Mouse (Mus musculus) limb, embryonic 10.5 days (tissue): ENCODE measurements around the gene Efna1. TPM values are rescaled to one million over a fixed set of nuclear protein-coding genes. Genes with fewer than 3 reads are reported as not detected.

Source experiments
- DNase-seq: peaks from one replicate; pipeline ENCODE4 v3.0.0-alpha.2; 2017; ENCODE audit warnings: low spot score
- H3K27ac ChIP-seq: fragments of 300-500 bp; sonication (generic); 2 replicates; pipeline ENCODE4 v1.5.1; 2016; ENCODE audit warnings: mild to moderate bottlenecking
- H3K27me3 ChIP-seq: fragments of 300-500 bp; sonication (generic); 2 replicates; pipeline ENCODE4 v1.6.1; 2016; ENCODE audit warnings: low read depth, mild to moderate bottlenecking; ENCODE audit not compliant: poor library complexity, severe bottlenecking
- H3K36me3 ChIP-seq: fragments of 300-500 bp; sonication (generic); 2 replicates; pipeline ENCODE4 v1.6.1; 2016; ENCODE audit warnings: mild to moderate bottlenecking, moderate library complexity
- H3K4me1 ChIP-seq: fragments of 300-500 bp; sonication (generic); 2 replicates; pipeline ENCODE4 v1.6.1; 2016
- H3K4me3 ChIP-seq: fragments of 300-500 bp; sonication (generic); 2 replicates; pipeline ENCODE4 v1.5.1; 2016; ENCODE audit warnings: mild to moderate bottlenecking, moderate library complexity
- H3K9me3 ChIP-seq: fragments of 300-500 bp; sonication (generic); replicated peaks from 2 replicates; pipeline ENCODE4 v1.6.1; 2016; ENCODE audit warnings: mild to moderate bottlenecking
- WGBS: fragments of 180-500 bp; shearing (Covaris S2); methylation state at CpG from one replicate; pipeline ENCODE4 v1.1.7; 2016; 5-methylcytosine and 5-hydroxymethylcytosine counted together
- polyA plus RNA-seq: library from polyadenylated mRNA; unstranded; fragments of >200 nt; fragmentation: Nextera tagmentation; extraction: Ambion mirVana; gene quantifications from 2 replicates; pipeline ENCODE4 v1.2.1, GENCODE M21; 2016

Efna1 gene
- polyA plus RNA-seq, 1 experiment from 2014 or later = 36.8 TPM

DNA sequence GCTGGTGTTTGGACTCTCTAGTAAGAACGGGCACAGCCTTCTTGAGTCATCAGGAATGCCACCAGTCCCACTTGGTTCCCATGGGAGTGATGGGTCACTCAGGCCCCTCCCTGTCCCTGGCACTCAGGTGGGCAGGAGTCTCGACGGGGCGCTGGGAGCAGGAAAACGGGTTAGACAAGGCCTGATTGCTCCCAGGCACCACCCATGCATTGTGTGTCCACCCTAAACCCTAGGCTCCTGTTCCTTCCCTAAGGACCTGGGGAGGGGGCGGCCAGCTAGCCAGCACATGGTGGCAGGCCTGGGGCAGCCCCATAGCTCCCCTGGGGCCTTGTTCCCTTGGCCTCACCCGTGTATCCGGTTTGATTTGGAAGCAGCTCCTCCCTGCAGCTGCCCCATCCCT is 37.4 kb upstream of the Efna1 start:
- no peaks in the 10 kb centered on the region for H3K9me3 ChIP-seq
- peaks cover 61% of the 10 kb centered on the region for H3K27me3 ChIP-seq
- DNase-seq = no peak
- peaks cover 7% of the 10 kb centered on the region; the same call in 1 of the 2 replicates for H3K36me3 ChIP-seq
- 68% methylated on average over 8 of the region's 8 CpGs for WGBS
- H3K27ac ChIP-seq = peak overlapping the region; percentile 14; the same call in 1 of the 2 replicates
- no peak overlapping the region for H3K4me3 ChIP-seq
- H3K4me1 ChIP-seq = peaks cover 85% of the 10 kb centered on the region

DNA sequence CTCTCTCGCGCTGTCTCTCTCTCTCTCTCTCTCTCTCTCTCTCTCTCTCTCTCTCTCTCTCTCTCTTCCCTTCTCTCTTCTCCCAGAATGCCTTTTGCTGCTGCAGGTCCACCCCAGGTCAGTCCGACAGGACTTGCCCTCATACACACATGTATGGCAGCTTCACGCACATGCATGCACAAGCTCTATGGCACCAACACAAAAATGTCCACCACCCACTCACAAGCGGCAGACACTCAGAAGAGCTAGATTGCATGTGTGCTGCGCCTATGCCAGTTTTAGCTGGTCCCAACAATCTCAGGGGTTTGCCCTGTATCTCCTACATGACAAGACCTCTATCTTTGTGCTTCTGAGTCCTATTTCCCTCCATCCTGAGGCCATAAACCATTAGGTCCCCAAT is 36.3 kb upstream of the Efna1 start:
- Histone ChIP-seq H3K9me3 (no peaks in the 10 kb centered on the region), H3K36me3 (peaks cover 7% of the 10 kb centered on the region; the same call in 1 of the 2 replicates), H3K4me1 (peaks cover 74% of the 10 kb centered on the region), H3K27ac (0 out of 2 replicates have a peak overlapping the region, but pooled peaks have one; percentile 32), H3K4me3 (peak overlapping the region; percentile 23), H3K27me3 (peaks cover 57% of the 10 kb centered on the region)
- WGBS = 66% methylated on average over 6 of the region's 6 CpGs
- DNase-seq = no peak

- Histone ChIP-seq H3K27ac (0 out of 2 replicates have a peak overlapping the region, but pooled peaks have one; percentile 32), H3K4me1 (peaks cover 70% of the 10 kb centered on the region), H3K9me3 (no peaks in the 10 kb centered on the region), H3K4me3 (peak overlapping the region; percentile 23), H3K27me3 (peaks cover 55% of the 10 kb centered on the region), H3K36me3 (peaks cover 7% of the 10 kb centered on the region; the same call in 1 of the 2 replicates)
- peak; percentile 83 for DNase-seq
- WGBS = 0% methylated on average over 4 of the region's 4 CpGs
These were observed 35.9 kb upstream of the Efna1 start for GRCm38 (mm10) chr3:89316833-89317232.

DNA sequence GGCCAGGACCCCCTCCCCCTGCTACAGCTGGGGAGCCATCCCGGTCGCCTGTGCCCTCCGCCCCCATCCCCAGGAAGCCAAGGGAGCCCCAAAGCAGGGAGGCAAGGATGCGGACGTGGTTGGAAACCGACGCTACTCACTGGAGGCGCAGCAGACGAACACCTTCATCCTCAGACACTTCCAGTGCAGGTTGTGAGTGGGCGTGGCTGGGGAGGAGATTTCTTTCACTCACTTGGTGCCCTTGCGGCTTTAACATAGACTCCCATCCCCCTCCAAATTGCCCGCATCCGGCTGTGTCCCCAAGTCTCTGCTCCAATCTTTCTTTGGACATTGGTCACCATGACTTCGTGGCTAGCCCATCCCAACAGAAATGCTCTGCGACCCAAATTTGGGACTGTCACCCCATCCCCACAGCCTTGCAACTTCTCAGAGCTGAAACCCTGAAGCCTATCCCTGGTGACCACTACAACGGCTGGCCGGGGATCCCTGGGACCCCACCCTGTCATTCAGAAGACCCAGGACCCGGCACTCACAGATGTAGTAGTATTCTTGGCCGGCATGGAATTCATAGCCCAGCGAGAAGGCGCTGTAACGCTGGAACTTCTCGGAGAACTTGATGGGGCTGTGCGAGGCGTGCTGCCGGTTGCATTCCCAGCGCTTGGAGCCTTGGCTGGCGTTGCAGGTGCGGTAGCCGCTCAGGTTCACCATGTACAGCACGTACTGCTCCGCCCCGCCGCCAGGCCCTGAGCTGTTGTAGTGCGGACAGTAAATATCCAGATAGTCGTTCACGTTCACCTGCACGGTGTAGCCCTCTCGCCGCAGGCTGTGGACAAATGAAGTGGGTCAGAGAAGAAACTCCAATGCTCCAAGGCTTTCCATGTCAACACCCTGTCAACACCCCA is 35.2 kb upstream of the Efna1 start:
- Histone ChIP-seq H3K27me3 (peaks cover 48% of the 10 kb centered on the region), H3K4me3 (peak overlapping the region; percentile 51), H3K4me1 (peaks cover 64% of the 10 kb centered on the region), H3K27ac (peak overlapping the region; percentile 82), H3K36me3 (peaks cover 7% of the 10 kb centered on the region; the same call in 1 of the 2 replicates), H3K9me3 (no peaks in the 10 kb centered on the region)
- DNase-seq = no peak
- WGBS = 16% methylated on average over 40 of the region's 40 CpGs

DNA sequence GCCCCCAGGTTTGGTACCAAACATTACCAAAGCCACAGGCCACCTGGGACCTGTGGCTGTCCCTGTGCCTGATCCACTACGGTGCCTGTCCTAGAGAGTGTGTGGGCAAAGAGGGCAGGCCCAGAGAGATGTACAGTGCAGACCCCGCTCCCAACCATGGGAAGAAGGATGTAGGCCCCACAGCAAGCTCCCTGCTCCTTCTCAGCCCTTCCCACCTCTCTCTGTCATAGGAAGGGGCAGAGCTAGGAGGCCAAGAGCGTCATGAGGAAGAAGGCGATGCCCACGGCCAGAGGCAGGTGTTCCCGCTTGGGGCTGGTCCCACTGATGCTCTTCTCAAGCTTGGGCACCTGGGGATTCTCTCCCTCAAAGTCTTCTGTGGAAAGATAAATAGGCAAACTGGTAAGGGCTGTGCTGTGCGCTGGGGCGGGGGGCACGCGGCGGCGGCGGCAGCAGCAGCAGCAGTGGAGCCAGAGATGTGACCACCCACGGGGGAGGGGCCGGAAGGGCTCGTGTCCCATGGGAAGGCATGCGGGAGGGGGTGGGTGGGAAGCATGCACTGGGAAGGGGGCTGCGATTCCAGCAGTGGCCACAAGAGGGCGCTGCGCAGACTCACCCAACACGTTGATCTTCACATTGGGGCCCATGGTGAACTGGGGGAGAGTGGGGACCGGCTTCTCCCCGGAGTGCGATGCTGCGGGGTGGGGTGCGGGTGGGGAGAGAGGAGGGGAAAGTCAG is 34.4 kb upstream of the Efna1 start:
- Histone ChIP-seq H3K27ac (peak overlapping the region; percentile 82), H3K27me3 (peaks cover 40% of the 10 kb centered on the region), H3K4me3 (peak overlapping the region; percentile 51), H3K36me3 (peaks cover 7% of the 10 kb centered on the region; the same call in 1 of the 2 replicates), H3K9me3 (no peaks in the 10 kb centered on the region), H3K4me1 (peaks cover 56% of the 10 kb centered on the region)
- 7% methylated on average over 26 of the region's 26 CpGs for WGBS
- DNase-seq = peak; percentile 95

DNA sequence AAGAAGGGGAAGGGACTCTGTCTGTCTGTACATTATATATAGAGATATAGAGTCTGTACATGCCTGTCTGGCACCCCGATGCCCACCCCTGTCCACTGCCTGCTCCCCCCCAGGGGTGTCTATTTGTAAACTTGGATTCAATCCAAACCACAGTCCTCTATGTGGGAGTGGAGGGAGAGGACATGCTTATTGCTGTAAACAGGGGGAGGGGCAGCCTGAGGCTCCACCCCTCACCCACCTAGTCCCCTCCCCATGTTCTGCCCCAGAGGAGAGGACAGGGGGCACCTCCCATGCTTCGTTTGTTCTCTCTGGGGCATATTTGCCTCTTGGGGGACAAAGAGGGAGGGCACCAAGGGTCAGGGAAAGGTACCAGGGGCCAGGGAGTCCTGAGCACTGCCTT is 33.8 kb upstream of the Efna1 start:
- Histone ChIP-seq H3K4me1 (peaks cover 50% of the 10 kb centered on the region), H3K27ac (peak overlapping the region; percentile 82), H3K36me3 (peaks cover 7% of the 10 kb centered on the region; the same call in 1 of the 2 replicates), H3K27me3 (peaks cover 34% of the 10 kb centered on the region), H3K9me3 (no peaks in the 10 kb centered on the region), H3K4me3 (peak overlapping the region; percentile 51; the same call in 1 of the 2 replicates)
- 48% methylated on average over 2 of the region's 2 CpGs for WGBS
- DNase-seq = no peak

GRCm38 (mm10) chr3:89314340-89314739 is 33.4 kb upstream of the Efna1 start:
- peaks cover 7% of the 10 kb centered on the region; the same call in 1 of the 2 replicates for H3K36me3 ChIP-seq
- WGBS = 82% methylated on average over 5 of the region's 5 CpGs
- peaks cover 30% of the 10 kb centered on the region for H3K27me3 ChIP-seq
- H3K9me3 ChIP-seq = no peaks in the 10 kb centered on the region
- no peak overlapping the region for H3K27ac ChIP-seq
- no peak for DNase-seq
- peaks cover 45% of the 10 kb centered on the region for H3K4me1 ChIP-seq
- H3K4me3 ChIP-seq = no peak overlapping the region

GRCm38 (mm10) chr3:89308089-89308488 is 27.1 kb upstream of the Efna1 start:
- H3K36me3 ChIP-seq = no peaks in the 10 kb centered on the region
- WGBS = 4% methylated on average over 9 of the region's 9 CpGs
- H3K9me3 ChIP-seq = no peaks in the 10 kb centered on the region
- no peak overlapping the region for H3K4me3 ChIP-seq
- DNase-seq = peak; percentile 83
- peak overlapping the region; percentile 28; the same call in 1 of the 2 replicates for H3K27ac ChIP-seq
- no peaks in the 10 kb centered on the region for H3K27me3 ChIP-seq
- H3K4me1 ChIP-seq = peaks cover 23% of the 10 kb centered on the region

DNA sequence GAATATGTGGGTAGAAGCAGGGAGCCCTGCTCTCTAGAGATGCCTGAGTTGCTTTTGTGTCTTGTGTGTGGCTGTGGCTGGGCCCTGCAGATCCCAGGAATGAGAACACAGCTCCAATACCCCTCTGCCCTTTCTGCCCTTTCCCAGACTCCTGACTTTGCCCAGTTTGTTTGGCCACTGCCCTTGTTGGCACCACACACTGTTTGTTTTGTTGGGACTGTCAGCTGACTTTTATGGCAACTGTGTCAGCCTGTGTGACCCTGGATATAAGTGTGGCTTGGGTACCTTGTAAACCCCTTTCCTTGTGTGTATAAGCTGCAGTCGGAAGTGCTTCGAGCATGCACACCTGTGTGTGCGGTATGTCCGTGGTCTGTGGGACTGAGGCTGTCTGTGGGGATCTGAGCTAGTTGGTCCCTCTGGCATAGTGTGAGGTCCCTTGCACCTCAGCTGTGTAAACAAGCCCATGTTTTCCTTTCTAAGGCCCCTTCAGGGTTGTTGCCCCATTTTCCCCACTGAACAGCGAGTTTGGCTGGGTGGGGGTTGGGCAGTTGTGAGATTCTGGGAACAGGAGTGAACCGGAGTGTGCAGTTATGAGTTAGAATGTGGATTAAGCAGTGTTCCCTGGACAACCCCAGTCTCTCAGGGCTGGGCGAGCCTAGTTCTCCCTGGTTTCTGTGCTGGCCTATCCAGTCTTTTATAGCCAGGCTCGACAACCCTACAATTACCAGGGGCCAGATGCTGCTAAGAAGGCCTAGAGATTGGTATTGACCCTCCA is 24.8 kb upstream of the Efna1 start:
- WGBS = 70% methylated on average over 8 of the region's 8 CpGs
- no peak overlapping the region for H3K4me3 ChIP-seq

DNA sequence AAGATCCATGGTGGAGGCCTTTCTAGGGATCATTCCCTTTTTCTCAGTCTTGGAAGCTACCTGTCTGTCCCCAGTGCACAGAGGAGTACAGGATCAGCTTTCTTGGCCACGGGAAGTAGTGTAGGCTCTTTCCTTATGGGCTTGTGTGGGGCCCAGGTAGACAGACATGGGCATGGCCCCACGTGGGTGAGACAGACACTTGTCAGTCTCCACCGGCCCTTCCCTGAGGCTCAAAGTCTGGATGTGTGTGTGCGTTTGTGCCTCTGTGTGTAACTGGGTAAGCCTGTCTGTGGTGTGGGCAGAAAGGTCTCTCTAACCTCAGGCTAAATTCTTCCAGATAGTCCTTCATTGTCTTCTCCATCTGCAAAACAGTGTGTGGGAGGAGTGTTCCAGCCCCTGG is 24.2 kb upstream of the Efna1 start:
- no peaks in the 10 kb centered on the region for H3K9me3 ChIP-seq
- H3K27me3 ChIP-seq = peaks cover 4% of the 10 kb centered on the region; the same call in 1 of the 2 replicates
- no peak overlapping the region for H3K27ac ChIP-seq
- no peaks in the 10 kb centered on the region for H3K36me3 ChIP-seq
- WGBS = 71% methylated on average over 4 of the region's 4 CpGs
- H3K4me1 ChIP-seq = peaks cover 25% of the 10 kb centered on the region
- no peak for DNase-seq
- H3K4me3 ChIP-seq = no peak overlapping the region

More for the DNA sequence above, 24.8 kb upstream of the Efna1 start:
- Histone ChIP-seq H3K27ac (peak overlapping the region; percentile 20; the same call in 1 of the 2 replicates), H3K36me3 (no peaks in the 10 kb centered on the region), H3K9me3 (no peaks in the 10 kb centered on the region), H3K27me3 (no peaks in the 10 kb centered on the region), H3K4me1 (peaks cover 23% of the 10 kb centered on the region)
- DNase-seq = no peak

DNA sequence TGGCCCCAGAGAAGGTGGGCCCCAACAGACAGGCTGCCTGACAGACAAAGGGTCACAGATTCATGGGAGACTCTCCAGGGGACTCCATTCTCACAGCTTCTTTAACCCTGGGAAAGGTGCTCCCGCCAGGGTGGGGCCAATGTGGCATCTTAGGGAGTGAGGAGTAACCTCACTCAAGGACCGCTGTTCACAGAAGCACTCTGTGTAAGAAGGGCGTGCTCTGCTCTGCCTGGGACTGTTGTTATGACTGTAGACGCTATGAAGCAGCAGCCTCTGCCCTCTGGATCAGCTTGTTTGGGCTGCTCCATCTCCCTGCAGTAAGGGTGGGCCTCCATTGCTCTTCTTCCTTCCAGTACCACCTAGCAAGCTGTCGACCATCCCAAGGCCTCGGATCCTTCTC is 23.5 kb upstream of the Efna1 start:
- no peak for DNase-seq
- Histone ChIP-seq H3K36me3 (no peaks in the 10 kb centered on the region), H3K4me3 (no peak overlapping the region), H3K27me3 (peaks cover 8% of the 10 kb centered on the region; the same call in 1 of the 2 replicates), H3K27ac (no peak overlapping the region), H3K4me1 (peaks cover 32% of the 10 kb centered on the region), H3K9me3 (no peaks in the 10 kb centered on the region)
- 62% methylated on average over 6 of the region's 6 CpGs for WGBS

- Histone ChIP-seq H3K9me3 (no peaks in the 10 kb centered on the region), H3K4me3 (no peak overlapping the region), H3K36me3 (no peaks in the 10 kb centered on the region), H3K27me3 (peaks cover 12% of the 10 kb centered on the region; the same call in 1 of the 2 replicates), H3K4me1 (peaks cover 23% of the 10 kb centered on the region), H3K27ac (no peak overlapping the region)
- DNase-seq = no peak
- WGBS = 74% methylated on average over 2 of the region's 2 CpGs
These were observed 19.6 kb upstream of the Efna1 start for GRCm38 (mm10) chr3:89300514-89300913.
